Mouse (Mus musculus) thymus, adult 2 months (tissue): ENCODE results near the gene Ifit3b.

ENCODE experiments used
- CTCF ChIP-seq: fragments of 200-500 bp; IDR thresholded peaks from 2 replicates; pipeline ENCODE4 v1.5.1; 2012; ENCODE audit warnings: mild to moderate bottlenecking, control low read depth, low read length, moderate library complexity, borderline replicate concordance; ENCODE audit not compliant: control insufficient read depth, poor library complexity, insufficient read depth; ENCODE audit errors: extremely low read depth
- POLR2A ChIP-seq: fragments of 200-500 bp; IDR thresholded peaks from 2 replicates; pipeline ENCODE4 v1.6.1; 2012; ENCODE audit warnings: mild to moderate bottlenecking, low read length, control low read depth, moderate library complexity; ENCODE audit not compliant: control insufficient read depth, poor library complexity, insufficient read depth; ENCODE audit errors: extremely low read depth

DNA sequence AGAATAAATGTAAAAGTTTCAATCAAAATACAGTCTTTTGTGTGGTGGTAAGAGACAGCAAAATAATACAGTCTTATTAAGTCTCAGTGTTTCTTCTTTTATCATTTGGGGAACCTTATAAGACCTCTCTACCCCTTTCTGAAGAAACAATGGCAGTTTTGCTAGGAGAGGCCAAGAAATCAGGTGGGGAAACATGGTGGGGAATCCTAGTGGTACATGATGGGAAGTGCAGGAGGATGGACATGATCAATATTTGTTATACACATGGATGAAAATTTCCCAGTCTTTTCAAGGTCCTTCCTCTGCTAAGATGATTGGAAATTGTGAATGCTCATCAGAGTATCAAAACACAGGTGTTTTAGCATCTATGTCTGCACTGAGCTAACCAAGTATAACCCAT is 18.8 kb upstream of the Ifit3b start:
- TF ChIP-seq CTCF (no peak), POLR2A (no peak)
